Mouse (Mus musculus) erythroblast, embryonic 14.5 days (primary cell): ENCODE measurements around the gene Fam84b.

Experiments used
- GATA1 ChIP-seq: IDR thresholded peaks from 2 replicates; pipeline ENCODE4 v1.6.1; 2012; ENCODE audit warnings: low read length, inconsistent platforms, mixed read lengths
- TAL1 ChIP-seq: IDR thresholded peaks from 3 replicates; pipeline ENCODE4 v1.6.1; 2012; ENCODE audit warnings: low read length, inconsistent platforms, mixed read lengths

DNA sequence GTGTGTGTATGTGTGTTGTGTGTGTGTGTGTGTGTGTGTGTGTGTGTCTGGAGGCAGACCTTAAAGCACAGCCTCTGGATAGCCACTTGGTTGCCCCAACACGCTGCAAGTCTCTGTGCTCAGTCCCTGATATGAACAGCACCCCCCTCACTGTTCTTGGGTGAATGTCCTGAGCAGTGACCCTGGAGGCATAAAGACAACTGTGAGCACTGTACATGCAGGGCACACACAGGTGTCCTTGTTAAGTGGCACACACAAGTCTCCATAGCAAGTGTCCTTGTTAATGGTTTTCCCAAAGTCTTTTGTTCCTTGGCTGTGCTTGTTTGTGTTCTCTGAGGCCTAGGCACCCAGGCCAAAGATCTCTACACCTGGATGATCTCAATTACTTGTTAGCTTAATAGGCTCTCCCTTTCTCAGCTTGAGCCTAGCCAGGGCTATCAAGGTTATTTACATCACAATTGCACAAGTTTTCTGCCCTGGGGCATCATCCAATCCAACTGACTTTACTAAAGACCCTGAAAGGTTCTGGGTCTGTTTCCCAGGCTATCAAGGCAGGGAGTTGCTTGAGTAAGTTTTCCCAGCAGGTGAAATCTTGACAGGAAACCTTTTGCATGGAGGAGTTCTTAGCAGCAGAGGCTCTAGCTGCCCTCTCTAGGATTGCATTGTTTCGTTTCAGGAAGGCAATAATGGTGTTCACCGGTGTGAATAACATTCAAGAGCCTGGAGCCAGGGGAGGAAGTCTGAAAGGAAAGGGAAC, 13.9 kb downstream of the Fam84b start:
- TF ChIP-seq GATA1 (no peak), TAL1 (no peak)
